Mouse (Mus musculus): ENCODE results near the gene BC053393.
"Not testable (repeated sequence)": the region's sequence is repeated elsewhere in the genome, so short reads cannot be mapped to it uniquely, and the experiment has no call there.

The BC053393 gene

GRCm38 (mm10) chr11:46571327-46571726 lies at the start of gene BC053393:
Gene BC053393 (plus strand): TSS chr11:46571536.
- DNase-seq (ENCODE audit: low spot score in 2 of 2): no peak

DNA sequence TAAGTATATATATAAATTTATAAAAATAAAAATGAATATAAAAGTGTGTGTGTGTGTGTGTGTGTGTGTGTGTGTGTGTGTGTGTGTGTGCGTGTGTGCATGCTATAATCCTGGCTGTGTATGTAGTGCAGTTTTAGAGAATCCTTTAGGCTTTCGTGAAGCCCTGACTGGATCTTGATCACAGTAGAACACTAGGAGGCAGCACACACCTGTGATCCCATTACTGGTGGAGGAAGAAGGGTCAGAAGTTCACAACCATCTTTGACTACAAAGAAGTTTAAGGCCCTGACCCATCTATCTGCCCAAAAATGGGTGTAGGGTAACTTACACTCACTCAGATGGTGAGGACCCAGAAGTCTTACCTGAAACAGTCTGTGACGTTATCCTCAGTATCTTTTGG lies 48.6 kb upstream of the BC053393 start:
- DNase-seq (ENCODE audit: low spot score in 2 of 2): no peak

DNA sequence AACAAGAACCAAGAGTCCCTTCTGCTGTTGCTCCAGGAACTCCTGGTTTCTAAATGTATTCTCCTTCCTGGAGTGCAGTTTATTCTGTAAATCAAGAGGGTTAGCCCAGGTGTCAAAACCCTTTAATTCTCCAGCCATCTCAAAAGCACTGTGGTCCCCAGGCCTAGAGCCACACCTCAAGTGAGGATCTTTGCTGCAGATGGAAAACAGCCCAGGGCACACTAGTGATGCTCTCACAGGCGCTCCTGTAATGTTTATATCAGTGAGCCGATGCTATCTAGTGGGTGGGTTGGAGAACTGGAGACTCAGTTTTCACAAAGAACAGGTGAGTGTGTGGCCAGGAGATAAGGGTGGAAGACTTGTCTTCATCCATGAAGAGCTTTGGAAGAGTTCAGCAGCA lies 47.4 kb upstream of the BC053393 start, which contains the start of gene Gm12169:
TSS of gene Gm12169 (plus strand) at position 301 of the 400 bp plus-strand sequence.
- no peak for DNase-seq (ENCODE audit: low spot score in 2 of 2)

DNA sequence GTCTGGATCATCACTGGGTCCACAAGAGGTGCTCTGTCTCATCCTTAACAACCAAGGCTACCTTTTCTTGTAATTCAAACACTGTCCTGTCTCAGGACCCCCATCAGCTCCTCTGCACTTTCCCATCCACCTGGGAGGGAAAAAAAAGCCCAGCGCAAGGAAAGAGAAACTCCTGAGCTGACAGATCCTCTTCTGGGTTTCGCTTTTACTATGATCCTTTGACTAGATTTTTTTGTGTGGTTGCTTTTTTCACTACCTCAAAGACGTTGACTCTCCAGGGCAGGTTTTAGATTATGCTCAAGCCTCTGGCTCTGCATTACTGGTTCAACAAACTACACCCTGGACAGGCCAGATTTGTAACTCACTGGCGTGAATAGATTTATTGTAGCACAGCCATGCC lies 41.2 kb upstream of the BC053393 start:
- no peak for DNase-seq (ENCODE audit: low spot score in 2 of 2)

DNA sequence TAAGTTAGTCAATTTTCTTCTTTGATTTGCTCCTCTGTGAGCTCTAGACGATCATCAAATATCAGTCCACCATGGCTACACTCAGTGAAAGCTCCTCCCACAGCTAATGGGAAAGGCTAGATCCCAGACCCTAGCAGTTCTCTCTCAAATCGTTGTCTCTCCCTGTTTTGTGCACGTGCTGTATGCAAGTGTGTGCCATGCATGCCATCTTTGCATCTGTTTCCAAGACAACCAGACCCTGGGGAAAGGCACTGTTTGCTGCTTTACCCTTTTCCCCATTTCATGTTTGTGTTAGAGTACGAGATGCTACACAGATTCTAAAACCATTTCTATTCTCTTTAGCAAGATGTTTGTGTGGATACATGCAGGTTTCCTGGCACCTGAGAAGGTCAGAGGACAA lies 34.4 kb upstream of the BC053393 start:
- no peak for DNase-seq (ENCODE audit: low spot score in 2 of 2)

DNA sequence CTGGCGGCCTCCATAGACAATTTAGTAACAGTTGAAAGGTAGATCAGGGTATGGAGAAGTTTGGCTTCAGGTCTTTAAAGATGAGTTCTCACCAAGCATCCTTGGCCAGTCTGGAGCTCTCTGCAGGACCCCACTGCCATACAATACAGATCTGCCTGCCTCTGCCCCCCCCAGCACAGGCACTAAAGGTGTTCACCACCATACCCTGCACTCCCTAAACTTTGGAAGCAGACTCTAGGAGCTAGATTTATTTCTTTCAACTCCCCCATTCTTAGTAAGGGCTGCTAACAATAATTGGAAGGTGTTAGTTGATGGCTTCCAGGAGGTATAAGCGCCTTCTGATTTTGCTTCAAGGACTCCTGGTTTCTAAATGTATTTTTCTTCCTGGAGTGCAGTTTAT lies 27.8 kb upstream of the BC053393 start:
- no peak for DNase-seq (ENCODE audit: low spot score in 2 of 2)

DNA sequence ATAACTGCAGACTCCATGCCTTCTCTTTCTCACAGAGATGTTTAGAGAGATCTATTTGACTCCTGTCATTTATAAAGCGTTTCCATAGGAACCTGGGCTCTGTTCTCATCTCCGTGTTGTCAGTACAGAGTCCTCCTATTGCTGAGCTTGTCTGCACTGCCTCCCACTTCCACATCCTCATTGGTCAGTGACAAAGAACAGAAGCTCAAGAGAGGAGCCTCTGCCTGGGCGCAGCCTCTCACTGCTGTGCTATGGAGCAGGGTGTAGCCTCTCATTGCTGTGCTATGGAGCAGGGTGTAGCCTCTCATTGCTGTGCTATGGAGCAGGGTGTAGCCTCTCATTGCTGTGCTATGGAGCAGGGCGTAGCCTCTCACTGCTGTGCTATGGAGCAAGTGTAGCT lies 21.6 kb upstream of the BC053393 start:
- DNase-seq (ENCODE audit: low spot score in 2 of 2): no peak

- DNase-seq (ENCODE audit: low spot score in 2 of 2): no peak
Measured at GRCm38 (mm10) chr11:46552741-46553140, 18.6 kb upstream of the BC053393 start.

GRCm38 (mm10) chr11:46561096-46561495 lies 10.2 kb upstream of the BC053393 start:
- DNase-seq (ENCODE audit: low spot score in 2 of 2): no peak

DNA sequence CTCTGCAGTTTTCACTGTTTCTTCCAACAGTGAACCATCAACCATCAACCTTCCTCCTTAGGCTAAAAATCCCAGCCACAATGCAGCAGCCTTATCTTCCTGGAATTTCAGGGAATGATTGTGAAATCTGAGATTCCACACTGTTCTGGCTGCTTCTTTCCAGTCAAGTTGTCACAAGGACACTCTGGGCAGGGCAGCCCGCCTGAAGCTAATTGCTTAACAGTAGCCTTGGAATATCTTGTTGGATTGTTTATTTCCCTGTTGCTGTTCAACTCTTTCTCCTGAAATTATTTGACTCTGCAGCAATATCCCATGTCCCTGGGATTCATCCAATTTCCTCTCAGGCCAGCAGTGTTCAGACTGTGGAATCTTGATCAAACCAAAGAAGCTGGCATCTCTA lies 6.7 kb upstream of the BC053393 start:
- no peak for DNase-seq (ENCODE audit: low spot score in 2 of 2)

DNA sequence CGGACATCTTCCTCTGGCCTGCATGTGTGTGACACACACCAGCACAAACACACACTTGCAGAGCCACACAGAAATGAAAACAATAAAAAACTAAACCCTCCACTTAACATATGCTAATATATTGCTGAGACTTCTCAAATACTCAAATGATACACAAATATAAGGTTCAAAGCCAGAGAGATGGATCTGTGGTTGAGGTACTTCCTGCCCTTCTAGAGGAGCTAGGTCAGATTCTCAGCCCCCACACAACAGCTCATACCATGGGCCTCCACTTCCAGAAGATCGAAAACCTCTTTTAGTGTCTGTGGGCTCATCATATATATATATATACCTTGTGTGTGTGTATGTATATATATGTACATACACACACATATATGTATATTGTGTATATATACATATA lies 5.4 kb upstream of the BC053393 start:
- DNase-seq (ENCODE audit: low spot score in 2 of 2): no peak

DNA sequence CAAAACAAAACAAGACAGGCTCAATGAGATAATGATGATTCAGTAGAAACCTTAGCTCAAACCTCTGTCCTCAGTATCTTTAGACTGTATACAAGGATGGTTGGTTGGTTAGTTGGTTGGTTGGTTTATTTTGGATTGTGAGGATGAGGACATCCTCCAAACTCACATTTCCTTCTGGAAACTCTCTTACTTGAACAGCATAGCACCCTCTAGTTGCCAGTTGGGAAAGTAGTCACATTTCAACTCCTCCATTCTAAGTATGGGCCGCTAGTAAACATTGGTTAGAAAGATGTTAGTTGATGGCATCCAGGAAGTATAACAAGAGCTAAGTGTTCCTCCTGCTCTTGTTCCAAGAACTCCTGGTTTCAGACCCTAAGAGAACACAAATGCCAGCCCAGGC lies 2.2 kb upstream of the BC053393 start:
- no peak for DNase-seq (ENCODE audit: low spot score in 2 of 2)

GRCm38 (mm10) chr11:46578771-46579281 lies 7.5 kb downstream of the BC053393 start:
- no peak for DNase-seq (ENCODE audit: low spot score in 2 of 2)

DNA sequence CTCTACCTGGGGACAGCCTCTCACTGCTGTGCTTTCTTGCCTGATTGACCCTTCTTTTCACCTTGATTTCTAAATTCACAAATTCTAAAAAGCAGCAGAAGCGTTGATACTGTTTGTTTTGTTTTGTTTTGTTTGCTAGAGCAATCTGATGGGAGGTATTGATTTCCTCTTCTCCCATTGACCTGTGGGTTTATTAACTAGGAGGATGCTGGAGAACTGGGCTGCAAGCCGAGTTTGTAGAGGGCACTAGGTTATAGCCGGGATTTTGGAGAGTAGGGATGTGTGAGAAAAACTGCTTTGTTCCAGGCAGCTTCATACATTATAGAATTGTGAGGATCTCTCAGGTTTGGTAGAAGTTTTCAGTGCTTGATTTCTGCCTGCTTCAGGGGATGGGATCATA lies 9.1 kb downstream of the BC053393 start:
- no peak for DNase-seq (ENCODE audit: low spot score in 2 of 2)

- no peak for DNase-seq (ENCODE audit: low spot score in 2 of 2)
Measured at GRCm38 (mm10) chr11:46582741-46583140, 11.4 kb downstream of the BC053393 start.

- DNase-seq (ENCODE audit: low spot score in 2 of 2): no peak
Measured at GRCm38 (mm10) chr11:46592416-46592815, 21.1 kb downstream of the BC053393 start.

GRCm38 (mm10) chr11:46619929-46620328 lies 48.6 kb downstream of the BC053393 start:
- no peak for DNase-seq (ENCODE audit: low spot score in 2 of 2)

DNA sequence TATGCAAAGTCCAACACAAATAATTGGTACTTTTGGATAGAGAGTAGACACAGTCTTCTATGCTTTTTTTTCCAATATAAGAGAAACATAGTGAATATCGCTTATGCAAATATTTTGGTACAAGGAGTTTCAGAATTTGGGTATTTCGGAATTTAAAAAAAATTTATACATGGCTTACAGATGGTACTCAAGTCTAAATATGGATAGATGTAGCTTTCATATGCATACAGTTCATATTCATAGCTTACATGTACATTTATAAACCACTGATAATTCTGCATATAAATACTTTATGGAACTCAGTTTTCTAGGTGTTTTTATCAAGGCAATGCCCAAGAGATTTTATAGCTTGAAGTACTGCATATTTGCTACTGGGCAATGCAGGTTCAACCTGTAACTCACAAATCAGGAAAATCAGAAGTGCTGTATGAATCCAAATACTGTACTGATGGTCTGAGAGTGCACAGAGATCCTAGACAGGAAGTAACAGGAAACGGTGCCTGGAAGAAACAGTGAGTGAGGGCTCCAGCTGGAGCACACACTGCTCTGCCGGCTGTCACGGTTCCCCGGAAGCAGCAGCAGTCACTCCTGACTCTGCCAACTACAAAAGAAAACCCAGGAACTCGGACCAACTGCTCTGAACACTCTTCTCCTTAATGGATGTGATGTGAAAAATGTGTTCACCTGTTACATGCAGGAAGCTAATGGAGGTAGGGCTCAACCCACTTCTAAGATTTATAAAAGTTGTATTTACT lies 49.3 kb downstream of the BC053393 start:
- no peak for DNase-seq (ENCODE audit: low spot score in 2 of 2)

GRCm38 (mm10) chr11:46629211-46629795 lies 58.0 kb downstream of the BC053393 start, which contains the start of gene Dppa1:
Gene Dppa1 (minus strand): TSS chr11:46629261.
- no peak for DNase-seq (ENCODE audit: low spot score in 2 of 2)

DNA sequence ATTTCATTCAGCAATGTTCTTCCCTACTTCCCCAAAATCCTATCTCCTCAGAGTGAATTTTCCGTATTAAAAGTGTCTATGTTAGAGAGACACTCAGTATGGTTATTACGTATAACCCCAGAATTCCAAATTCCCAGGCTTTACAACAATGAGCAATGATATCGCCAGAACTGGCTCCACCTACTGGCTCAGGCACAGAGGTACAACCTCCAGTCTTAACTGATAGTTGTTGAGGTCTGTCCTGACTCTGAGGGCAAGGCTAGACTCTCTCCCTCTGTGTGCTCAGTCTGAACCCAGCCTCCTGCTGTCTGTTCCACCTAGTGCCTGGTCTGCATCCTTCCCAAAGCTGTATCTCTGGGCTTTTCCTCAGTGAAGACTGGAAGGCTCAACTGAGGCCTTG lies 60.3 kb downstream of the BC053393 start:
- DNase-seq (ENCODE audit: low spot score in 2 of 2): peak in 1 of 2 experiments; percentile 25

DNA sequence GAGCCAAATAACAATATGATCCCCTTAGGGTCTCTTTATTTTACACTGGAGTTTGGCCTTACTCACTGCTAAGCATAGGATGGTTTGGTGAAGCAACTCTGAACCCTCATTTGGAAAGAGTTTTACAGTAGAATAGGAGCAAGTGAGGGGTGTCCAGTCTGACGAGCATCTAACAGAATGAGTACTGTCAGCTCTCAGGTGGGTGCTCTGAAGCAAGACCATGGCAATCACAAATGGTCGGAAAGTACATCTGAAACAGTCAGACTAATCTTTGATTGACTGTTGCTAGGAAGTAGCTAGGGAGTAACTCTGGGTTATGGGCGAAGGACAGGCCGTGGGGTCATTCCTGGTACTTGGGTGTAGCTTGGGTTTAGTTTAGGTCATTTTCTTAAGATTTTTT lies 64.2 kb downstream of the BC053393 start:
- DNase-seq (ENCODE audit: low spot score in 2 of 2): not testable (repeated sequence)

- no peak for DNase-seq (ENCODE audit: low spot score in 2 of 2)
Measured at GRCm38 (mm10) chr11:46636568-46636967, 65.2 kb downstream of the BC053393 start.
